Mouse (Mus musculus) liver, embryonic 11.5 days (tissue): ENCODE data around the gene Ttc29. TPM values are rescaled to one million over a fixed set of nuclear protein-coding genes. Genes with fewer than 3 reads are reported as not detected.

Source experiments
- ATAC-seq: fragments of 200-750 bp; cut with Nextera tagmentation; replicated peaks from 2 replicates; pipeline ENCODE4 v1.8.0; 2017; ENCODE audit warnings: moderate number of reproducible peaks, mild to moderate bottlenecking, moderate TSS enrichment, moderate library complexity; ENCODE audit not compliant: low FRiP score
- DNase-seq: peaks from one replicate; pipeline ENCODE4 v3.0.0-alpha.2; 2017; ENCODE audit warnings: low spot score
- H3K27ac ChIP-seq: fragments of 300-500 bp; sonication (generic); 2 replicates; pipeline ENCODE4 v1.5.1; 2014; ENCODE audit warnings: mild to moderate bottlenecking, low read depth, low read length, control low read depth
- H3K27me3 ChIP-seq: fragments of 300-500 bp; sonication (generic); replicated peaks from 2 replicates; pipeline ENCODE4 v1.6.1; 2014; ENCODE audit warnings: low read length, mixed read lengths; ENCODE audit not compliant: control insufficient read depth, insufficient read depth
- H3K36me3 ChIP-seq: fragments of 300-500 bp; sonication (generic); 2 replicates; pipeline ENCODE4 v1.6.1; 2014; ENCODE audit warnings: mild to moderate bottlenecking, low read length, moderate library complexity, mixed read lengths; ENCODE audit not compliant: control insufficient read depth, insufficient read depth
- H3K4me1 ChIP-seq: fragments of 300-500 bp; sonication (generic); replicated peaks from 2 replicates; pipeline ENCODE4 v1.6.1; 2014; ENCODE audit warnings: low read length, mixed read lengths; ENCODE audit not compliant: control insufficient read depth, insufficient read depth
- H3K4me2 ChIP-seq: fragments of 300-500 bp; sonication (generic); 2 replicates; pipeline ENCODE4 v1.6.1; 2014; ENCODE audit warnings: mild to moderate bottlenecking, control low read depth, moderate library complexity
- H3K4me3 ChIP-seq: fragments of 300-500 bp; sonication (generic); 2 replicates; pipeline ENCODE4 v1.5.1; 2014; ENCODE audit warnings: low read depth, low read length, control low read depth
- H3K9ac ChIP-seq: fragments of 300-500 bp; sonication (generic); 2 replicates; pipeline ENCODE4 v1.6.1; 2014; ENCODE audit warnings: low read depth, low read length, control low read depth
- H3K9me3 ChIP-seq: fragments of 300-500 bp; sonication (generic); 2 replicates; pipeline ENCODE4 v1.6.1; 2016; ENCODE audit warnings: low read length, inconsistent platforms, mixed read lengths; ENCODE audit not compliant: control insufficient read depth
- WGBS: fragments of 180-500 bp; shearing (Covaris S2); extraction: QIAGEN DNeasy Blood & Tissue Kit; methylation state at CpG from one replicate; pipeline ENCODE4 v1.1.7; 2014; 5-methylcytosine and 5-hydroxymethylcytosine counted together
- polyA plus RNA-seq: library from polyadenylated mRNA; unstranded; fragments of >200 nt; fragmentation: Nextera tagmentation; extraction: Ambion mirVana; gene quantifications from 2 replicates; pipeline ENCODE4 v1.2.1, GENCODE M21; 2014

Ttc29 gene
- polyA plus RNA-seq, 1 experiment from 2014 or later: not detected

GRCm38 (mm10) chr8:78230721-78231120, 17.6 kb downstream of the Ttc29 start:
- Histone ChIP-seq H3K27ac (no peak overlapping the region), H3K27me3 (no peaks in the 10 kb centered on the region), H3K4me2 (no peak overlapping the region), H3K9ac (no peak overlapping the region), H3K4me1 (no peaks in the 10 kb centered on the region), H3K9me3 (no peaks in the 10 kb centered on the region), H3K4me3 (no peak overlapping the region), H3K36me3 (no peaks in the 10 kb centered on the region)
- no peak for ATAC-seq
- WGBS: 68% methylated on average over 2 of the region's 2 CpGs
- DNase-seq: no peak

- H3K4me3 ChIP-seq: no peak overlapping the region
- H3K9me3 ChIP-seq: no peaks in the 10 kb centered on the region
- H3K4me2 ChIP-seq: no peak overlapping the region
- no peaks in the 10 kb centered on the region for H3K36me3 ChIP-seq
- no peaks in the 10 kb centered on the region for H3K4me1 ChIP-seq
- DNase-seq (no peak), ATAC-seq (no peak)
- H3K9ac ChIP-seq: no peak overlapping the region
- no peaks in the 10 kb centered on the region for H3K27me3 ChIP-seq
- WGBS: 70% methylated on average over 14 of the region's 14 CpGs
- H3K27ac ChIP-seq: no peak overlapping the region
These were observed 20.0 kb downstream of the Ttc29 start for GRCm38 (mm10) chr8:78232870-78233707.

GRCm38 (mm10) chr8:78233708-78234201, 20.7 kb downstream of the Ttc29 start:
- ATAC-seq: no peak
- DNase-seq: no peak
- Histone ChIP-seq H3K4me1 (no peaks in the 10 kb centered on the region), H3K9ac (no peak overlapping the region), H3K4me2 (no peak overlapping the region), H3K27me3 (no peaks in the 10 kb centered on the region), H3K4me3 (no peak overlapping the region), H3K27ac (no peak overlapping the region), H3K36me3 (no peaks in the 10 kb centered on the region), H3K9me3 (no peaks in the 10 kb centered on the region)
- 81% methylated on average over 7 of the region's 7 CpGs for WGBS

- Histone ChIP-seq H3K27ac (no peak overlapping the region), H3K36me3 (no peaks in the 10 kb centered on the region), H3K4me3 (no peak overlapping the region), H3K27me3 (no peaks in the 10 kb centered on the region), H3K4me2 (no peak overlapping the region), H3K4me1 (no peaks in the 10 kb centered on the region), H3K9ac (no peak overlapping the region), H3K9me3 (no peaks in the 10 kb centered on the region)
- 49% methylated on average over 6 of the region's 6 CpGs for WGBS
- ATAC-seq (no peak), DNase-seq (no peak)
These were observed 25.0 kb downstream of the Ttc29 start for GRCm38 (mm10) chr8:78237972-78238675.

- no peak overlapping the region for H3K4me3 ChIP-seq
- H3K9me3 ChIP-seq: no peaks in the 10 kb centered on the region
- H3K4me1 ChIP-seq: no peaks in the 10 kb centered on the region
- H3K27ac ChIP-seq: no peak overlapping the region
- 57% methylated on average over 3 of the region's 3 CpGs for WGBS
- DNase-seq (no peak), ATAC-seq (no peak)
- H3K36me3 ChIP-seq: no peaks in the 10 kb centered on the region
- no peak overlapping the region for H3K9ac ChIP-seq
- H3K4me2 ChIP-seq: no peak overlapping the region
- H3K27me3 ChIP-seq: no peaks in the 10 kb centered on the region
These were observed 38.0 kb downstream of the Ttc29 start for GRCm38 (mm10) chr8:78251115-78251514.

GRCm38 (mm10) chr8:78254374-78254773, 41.3 kb downstream of the Ttc29 start:
- no peak overlapping the region for H3K9ac ChIP-seq
- no peak overlapping the region for H3K27ac ChIP-seq
- DNase-seq (no peak), ATAC-seq (no peak)
- H3K27me3 ChIP-seq: no peaks in the 10 kb centered on the region
- 75% methylated on average over 4 of the region's 4 CpGs for WGBS
- H3K9me3 ChIP-seq: no peaks in the 10 kb centered on the region
- no peaks in the 10 kb centered on the region for H3K36me3 ChIP-seq
- H3K4me2 ChIP-seq: no peak overlapping the region
- no peaks in the 10 kb centered on the region for H3K4me1 ChIP-seq
- H3K4me3 ChIP-seq: no peak overlapping the region

- no peaks in the 10 kb centered on the region for H3K36me3 ChIP-seq
- H3K4me1 ChIP-seq: no peaks in the 10 kb centered on the region
- no peak overlapping the region for H3K9ac ChIP-seq
- H3K4me2 ChIP-seq: no peak overlapping the region
- H3K9me3 ChIP-seq: no peaks in the 10 kb centered on the region
- H3K27ac ChIP-seq: no peak overlapping the region
- H3K4me3 ChIP-seq: no peak overlapping the region
- DNase-seq (no peak), ATAC-seq (no peak)
- 85% methylated on average over 3 of the region's 3 CpGs for WGBS
- no peaks in the 10 kb centered on the region for H3K27me3 ChIP-seq
These were observed 41.9 kb downstream of the Ttc29 start for GRCm38 (mm10) chr8:78255011-78255410.

GRCm38 (mm10) chr8:78265506-78265905, 52.4 kb downstream of the Ttc29 start:
- Histone ChIP-seq H3K4me1 (no peaks in the 10 kb centered on the region), H3K4me3 (no peak overlapping the region), H3K4me2 (no peak overlapping the region), H3K36me3 (no peaks in the 10 kb centered on the region), H3K9ac (no peak overlapping the region), H3K27me3 (no peaks in the 10 kb centered on the region), H3K9me3 (no peaks in the 10 kb centered on the region), H3K27ac (no peak overlapping the region)
- 74% methylated on average over 5 of the region's 5 CpGs for WGBS
- ATAC-seq: no peak
- DNase-seq: no peak
